Mouse (Mus musculus) right cerebral cortex, postnatal 14 days (tissue): ENCODE data around the gene Zcwpw1.
"Not testable (repeated sequence)": the region's sequence is repeated elsewhere in the genome, so short reads cannot be mapped to it uniquely, and the experiment has no call there.

Experiments used
- DNase-seq: peaks from one replicate; pipeline ENCODE4 v3.0.0; 2022

Gene Zcwpw1

GRCm38 (mm10) chr5:137785164-137786031 is 2.2 kb upstream of the Zcwpw1 start:
- no peak for DNase-seq

DNA sequence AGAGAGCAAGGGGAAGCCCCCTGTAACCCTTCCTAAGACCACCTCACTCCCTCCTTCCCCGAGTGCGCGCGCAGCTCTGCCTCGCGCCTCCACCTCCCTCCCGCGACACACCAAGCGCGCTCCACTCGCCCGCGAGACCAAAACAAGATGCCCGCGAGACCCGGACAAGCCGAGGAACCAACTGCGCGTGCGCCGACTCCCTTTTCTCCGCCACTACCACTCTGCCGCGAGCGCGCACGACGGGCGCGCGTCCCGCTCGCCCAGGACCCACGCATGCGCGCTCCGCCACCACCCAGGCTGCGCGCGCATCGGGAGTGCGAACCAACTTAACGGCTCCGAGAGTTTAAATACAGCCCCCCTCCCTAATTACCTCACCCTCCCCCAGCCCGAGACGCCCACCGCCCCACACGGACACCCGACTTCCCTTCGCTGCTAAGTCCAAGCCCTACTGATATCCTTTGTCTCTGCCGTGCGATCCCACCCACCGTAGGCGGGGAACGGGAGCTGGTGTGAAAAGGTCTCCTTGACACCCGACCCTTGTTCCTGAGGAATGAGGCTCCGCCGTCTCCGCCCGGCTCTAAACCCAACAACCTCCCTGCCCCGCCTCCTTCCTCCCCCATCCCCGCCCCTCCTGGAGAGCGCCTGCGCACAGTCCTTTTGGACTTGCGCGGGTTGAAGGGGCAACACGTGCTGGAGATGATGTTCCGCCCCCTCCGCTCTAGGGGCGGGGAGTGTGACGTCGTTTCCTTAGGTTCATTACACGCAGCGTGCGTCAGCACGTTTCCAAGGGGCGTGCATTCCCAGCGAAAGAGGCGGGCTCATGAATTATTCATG is 1.3 kb upstream of the Zcwpw1 start:
- DNase-seq, result peak; percentile 100

- peak; percentile 54 for DNase-seq
These were observed 573 bp downstream of the Zcwpw1 start for GRCm38 (mm10) chr5:137788171-137788570.

DNA sequence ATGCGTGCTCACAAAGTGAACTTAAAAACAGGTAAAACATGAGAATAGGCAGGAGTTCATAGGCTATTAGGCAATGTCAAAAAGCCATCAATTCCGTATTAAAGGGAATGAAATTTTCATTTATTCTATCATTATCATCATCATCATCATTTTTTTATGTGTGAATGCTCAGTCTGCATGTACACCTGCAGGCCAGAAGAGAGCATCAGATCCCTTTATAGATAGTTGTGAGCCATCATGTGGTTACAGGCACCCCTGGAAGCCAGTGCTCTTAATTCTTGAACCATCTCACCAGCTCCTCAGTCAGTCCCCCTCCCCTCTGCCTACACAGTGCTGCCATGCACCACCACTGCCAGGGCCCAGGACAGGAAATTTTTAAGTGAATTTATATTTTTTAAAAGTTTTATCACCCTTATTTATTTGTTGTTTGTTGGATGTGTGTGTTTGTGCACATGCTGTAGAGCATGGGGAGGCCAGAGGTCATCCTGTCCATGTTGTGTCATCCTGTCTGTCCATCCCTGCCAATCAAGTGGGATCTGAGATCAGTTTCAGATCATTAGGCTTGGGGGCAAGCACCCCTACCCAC is 1.4 kb downstream of the Zcwpw1 start:
- DNase-seq, result no peak

- no peak for DNase-seq
These were observed 4.0 kb downstream of the Zcwpw1 start for GRCm38 (mm10) chr5:137791553-137791952.

- no peak for DNase-seq
These were observed 9.0 kb downstream of the Zcwpw1 start for GRCm38 (mm10) chr5:137796606-137797005.

- DNase-seq, result no peak
These were observed 13.3 kb downstream of the Zcwpw1 start for GRCm38 (mm10) chr5:137800917-137801316.

DNA sequence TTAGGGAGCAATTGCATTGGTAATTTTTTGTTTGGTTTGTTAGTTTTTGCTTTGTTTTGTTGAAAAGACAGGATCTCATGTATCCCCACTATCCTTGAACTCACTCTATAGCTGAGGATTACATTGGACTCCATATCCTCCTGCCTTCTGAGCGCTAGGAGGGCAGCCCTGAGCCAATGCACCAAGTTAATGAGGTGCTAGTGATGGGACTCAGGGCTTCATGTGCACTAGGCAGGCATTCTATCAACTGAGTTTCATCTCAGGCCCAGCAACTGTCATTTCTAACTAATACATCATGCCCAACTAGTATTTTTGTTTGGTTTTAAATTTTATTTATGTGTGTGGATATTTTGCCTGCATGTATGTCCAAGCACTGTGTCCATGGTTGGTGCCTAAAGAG is 18.6 kb downstream of the Zcwpw1 start:
- DNase-seq, result no peak

GRCm38 (mm10) chr5:137808316-137808715 is 20.7 kb downstream of the Zcwpw1 start:
- no peak for DNase-seq

- no peak for DNase-seq
These were observed 30.0 kb downstream of the Zcwpw1 start for GRCm38 (mm10) chr5:137817466-137818222.

GRCm38 (mm10) chr5:137822126-137822525 is 34.5 kb downstream of the Zcwpw1 start:
- DNase-seq, result no peak

GRCm38 (mm10) chr5:137822602-137823001 is 35.0 kb downstream of the Zcwpw1 start:
- DNase-seq, result no peak

DNA sequence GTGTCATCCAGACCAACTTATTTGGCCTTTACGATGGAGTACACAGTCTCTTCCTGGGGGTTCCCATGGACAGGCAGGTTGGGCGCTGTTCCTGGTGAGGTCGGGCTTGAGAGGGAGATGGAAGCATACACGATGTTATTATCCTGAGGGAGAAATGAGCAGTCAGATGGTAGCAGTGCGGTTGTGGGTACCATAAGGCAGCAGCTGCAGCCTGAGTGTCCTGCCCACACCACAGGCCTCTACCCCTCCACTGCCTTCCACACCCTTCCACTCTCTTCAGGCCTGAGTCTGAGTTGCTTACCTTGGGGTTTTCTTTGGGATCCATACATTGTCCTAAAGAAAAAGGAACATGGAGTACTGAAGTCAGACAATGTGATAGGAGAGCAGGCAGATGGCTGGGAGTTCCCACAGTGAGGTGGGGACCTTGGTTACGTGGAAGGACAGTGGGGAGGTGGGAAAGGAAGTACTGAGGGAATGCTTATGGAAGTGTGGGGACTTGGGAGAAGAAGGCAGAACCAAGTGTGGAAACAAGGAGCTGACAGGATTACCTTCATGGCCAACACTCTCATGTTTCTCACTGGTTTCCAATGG is 36.0 kb downstream of the Zcwpw1 start:
- no peak for DNase-seq

- no peak for DNase-seq
These were observed 37.4 kb downstream of the Zcwpw1 start for GRCm38 (mm10) chr5:137825030-137825429.

DNA sequence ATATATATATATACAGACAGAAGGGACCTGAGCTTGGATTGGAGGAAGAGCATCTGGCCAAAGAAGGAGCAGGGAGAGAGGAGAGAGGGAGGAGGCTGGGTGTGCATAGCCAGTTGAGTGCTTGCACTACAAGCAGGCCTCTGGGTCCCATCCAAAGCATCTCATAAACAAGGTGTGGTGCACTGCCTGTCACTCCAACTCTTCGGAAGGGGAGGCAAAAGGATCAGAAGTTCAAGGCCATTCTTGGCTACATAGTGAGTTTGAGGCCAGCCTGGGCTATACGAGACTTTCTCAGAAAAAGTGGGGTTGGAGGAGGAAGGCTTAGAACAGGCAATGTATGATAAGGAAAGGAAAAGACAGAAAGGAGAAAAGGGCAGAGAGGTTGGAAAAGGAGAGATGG is 38.4 kb downstream of the Zcwpw1 start:
- no peak for DNase-seq

DNA sequence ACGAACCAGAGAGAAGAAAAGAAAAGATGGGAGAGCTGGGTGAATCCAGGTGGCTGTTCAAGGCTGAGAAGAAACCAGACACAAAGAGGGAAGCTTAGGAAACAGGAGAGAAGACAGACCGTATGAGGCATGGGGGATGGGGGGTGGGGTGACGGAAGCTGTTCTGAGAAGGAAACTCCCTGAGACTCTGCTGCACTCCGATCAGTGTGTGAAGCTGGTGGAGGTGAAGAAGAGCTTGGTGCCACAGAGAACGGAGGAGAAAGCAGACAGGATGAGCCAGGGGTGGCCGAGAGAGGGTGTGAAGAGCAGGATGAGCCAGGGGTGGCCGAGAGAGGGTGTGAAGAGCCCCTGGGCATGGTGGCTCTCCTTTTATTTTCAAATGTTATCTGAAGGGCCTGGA is 38.8 kb downstream of the Zcwpw1 start:
- DNase-seq, result no peak

DNA sequence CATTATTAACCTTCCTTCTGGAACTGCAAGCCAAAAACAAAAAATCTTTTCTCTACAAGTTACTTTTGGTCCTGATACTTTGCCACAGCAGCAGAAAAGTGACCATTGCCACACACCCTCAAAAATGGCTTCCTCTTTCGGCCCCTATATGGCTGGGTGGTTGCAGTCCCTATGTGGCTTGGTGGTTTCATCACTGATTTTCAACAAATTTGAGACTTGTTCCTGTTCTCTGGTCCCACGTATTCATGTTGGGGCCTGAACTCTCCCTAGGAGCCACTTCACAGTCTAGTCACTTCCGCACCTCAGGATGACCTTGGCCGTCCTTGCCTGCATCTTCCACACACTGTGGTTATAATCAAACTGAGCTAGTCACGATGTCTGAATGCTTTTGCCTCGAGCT is 41.1 kb downstream of the Zcwpw1 start:
- no peak for DNase-seq

DNA sequence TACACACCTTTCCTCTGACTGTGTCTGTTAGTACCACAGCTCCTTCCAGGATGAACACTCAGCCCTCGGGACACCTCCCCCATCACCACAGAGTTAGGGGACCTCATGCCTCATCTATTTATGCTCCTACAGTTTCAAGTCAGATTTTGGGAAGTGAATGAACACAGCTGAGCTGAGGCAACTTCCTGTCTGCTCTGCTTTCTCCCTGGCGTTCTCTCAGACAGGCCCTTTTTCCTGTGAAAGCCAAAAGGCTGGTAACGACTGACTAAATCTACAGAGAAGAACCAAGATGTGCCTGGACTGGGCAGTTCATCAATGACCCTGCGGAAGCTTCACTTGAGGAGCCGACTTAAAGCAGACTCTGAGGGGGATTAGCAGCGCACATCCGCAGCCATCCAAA is 42.6 kb downstream of the Zcwpw1 start:
- DNase-seq, result no peak

DNA sequence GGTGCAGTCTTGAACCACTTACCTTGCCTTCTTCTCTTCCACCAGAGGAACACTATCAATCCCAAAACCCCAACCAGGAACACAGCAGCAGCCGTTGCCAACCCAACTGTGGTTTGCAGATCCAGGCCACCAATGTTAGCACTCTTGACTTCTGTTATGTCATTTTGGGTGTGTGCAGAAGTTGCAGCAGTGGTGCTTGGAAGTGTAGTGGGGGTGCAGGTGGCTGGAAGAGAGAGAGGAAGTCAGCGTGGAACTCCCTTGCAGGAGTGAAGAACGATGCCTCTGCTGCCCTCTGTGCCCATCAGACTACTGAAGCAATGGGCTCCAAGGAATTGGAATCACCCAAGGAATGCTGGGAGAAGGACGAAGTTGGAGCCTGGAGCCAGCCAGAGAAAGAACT is 43.5 kb downstream of the Zcwpw1 start:
- DNase-seq, result no peak

- DNase-seq, result no peak
These were observed 43.9 kb downstream of the Zcwpw1 start for GRCm38 (mm10) chr5:137831506-137831905.

DNA sequence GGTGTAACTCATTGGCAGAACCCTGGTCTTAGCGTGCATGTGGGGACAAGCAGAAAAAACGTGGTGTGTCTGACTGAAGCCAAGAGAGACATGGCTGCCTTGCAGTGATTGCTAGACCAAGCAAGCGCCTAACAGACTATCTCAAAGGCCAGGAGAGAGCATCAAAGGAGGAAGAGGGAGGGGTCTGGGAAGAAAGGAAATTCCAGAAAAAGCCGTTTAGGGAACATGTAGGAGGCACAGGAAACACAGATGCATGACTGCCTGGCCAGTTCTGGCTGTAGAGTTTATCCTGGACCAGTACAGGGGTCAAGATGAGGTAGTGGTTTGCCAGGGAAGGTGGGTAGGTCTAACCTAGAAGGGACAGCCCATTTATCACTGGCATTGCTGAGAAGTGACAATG is 45.9 kb downstream of the Zcwpw1 start:
- no peak for DNase-seq

- DNase-seq, result not testable (repeated sequence)
These were observed 48.4 kb downstream of the Zcwpw1 start, which contains the start of gene Pilra for GRCm38 (mm10) chr5:137835966-137836520. Gene Pilra, minus strand, starts transcription at chr5:137836281.
